Mouse (Mus musculus): ENCODE data around the gene Maml1.

The Maml1 gene

GRCm38 (mm10) chr11:50223783-50224662 is 68.1 kb downstream of the Maml1 start:
- in situ Hi-C loops (cut with MboI, MseI) = no loop called here

- in situ Hi-C loops (cut with MboI, MseI) = no loop called here
Observed at GRCm38 (mm10) chr11:50222559-50223276, 69.4 kb downstream of the Maml1 start.

GRCm38 (mm10) chr11:50219833-50220232 is 72.3 kb downstream of the Maml1 start:
- in situ Hi-C loops (cut with MboI, MseI) = loop anchor here (10.0 kb wide), 1 partner anchor 1345 kb away; the partner anchor contains the start of gene Irgm1

- in situ Hi-C loops (cut with MboI, MseI) = loop anchor here (10.0 kb wide), 1 partner anchor 1343 kb away; the partner anchor contains the start of gene Irgm1
Observed at GRCm38 (mm10) chr11:50217811-50218210, 74.3 kb downstream of the Maml1 start.

- in situ Hi-C loops (cut with MboI, MseI) = loop anchor here (10.0 kb wide), 1 partner anchor 1342 kb away; the partner anchor contains the start of gene Irgm1
Observed at GRCm38 (mm10) chr11:50216724-50217366, 75.3 kb downstream of the Maml1 start.

GRCm38 (mm10) chr11:50215633-50216032 is 76.5 kb downstream of the Maml1 start:
- in situ Hi-C loops (cut with MboI, MseI) = loop anchor here (10.0 kb wide), 1 partner anchor 1341 kb away; the partner anchor contains the start of gene Irgm1

- in situ Hi-C loops (cut with MboI, MseI) = loop anchor here (10.0 kb wide), 1 partner anchor 1340 kb away; the partner anchor contains the start of gene Irgm1
Observed at GRCm38 (mm10) chr11:50214631-50215030, 77.5 kb downstream of the Maml1 start.

GRCm38 (mm10) chr11:50212848-50213758 is 79.0 kb downstream of the Maml1 start:
- in situ Hi-C loops (cut with MboI, MseI) = loop anchor here (10.0 kb wide), 1 partner anchor 1338 kb away; the partner anchor contains the start of gene Irgm1

GRCm38 (mm10) chr11:50212060-50212739 is 79.9 kb downstream of the Maml1 start:
- in situ Hi-C loops (cut with MboI, MseI) = loop anchor here (10.0 kb wide), 1 partner anchor 1337 kb away; the partner anchor contains the start of gene Irgm1

- in situ Hi-C loops (cut with MboI, MseI) = loop anchor here (10.0 kb wide), 1 partner anchor 1337 kb away; the partner anchor contains the start of gene Irgm1
Observed at GRCm38 (mm10) chr11:50211322-50212059, 80.6 kb downstream of the Maml1 start.

GRCm38 (mm10) chr11:50210505-50211151 is 81.5 kb downstream of the Maml1 start, which contains the start of the genes Sqstm1 and Mgat4b:
TSS of gene Sqstm1 (minus strand) at chr11:50210827.
TSS of gene Mgat4b (plus strand) at chr11:50210890.
- in situ Hi-C loops (cut with MboI, MseI) = loop anchor here (10.0 kb wide), 1 partner anchor 1336 kb away; the partner anchor contains the start of gene Irgm1

- in situ Hi-C loops (cut with MboI, MseI) = loop anchor here (10.0 kb wide), 1 partner anchor 1335 kb away; the partner anchor contains the start of gene Irgm1
Observed at GRCm38 (mm10) chr11:50210101-50210504, 82.0 kb downstream of the Maml1 start.

GRCm38 (mm10) chr11:50208039-50208438 is 84.1 kb downstream of the Maml1 start:
- in situ Hi-C loops (cut with MboI, MseI) = no loop called here

GRCm38 (mm10) chr11:50207344-50207743 is 84.8 kb downstream of the Maml1 start:
- in situ Hi-C loops (cut with MboI, MseI) = no loop called here

- in situ Hi-C loops (cut with MboI, MseI) = no loop called here
Observed at GRCm38 (mm10) chr11:50206037-50206436, 86.1 kb downstream of the Maml1 start.

Measured in T-helper 1 cell (primary cell).